Mouse (Mus musculus) testis, adult 2 months (tissue): ENCODE data around the gene Jtb.

Experiments
- CTCF ChIP-seq: fragments of 200-500 bp; IDR thresholded peaks from 2 replicates; pipeline ENCODE4 v1.5.1; 2012; ENCODE audit warnings: low read depth, mild to moderate bottlenecking, inconsistent platforms, low read length, moderate library complexity; ENCODE audit not compliant: control insufficient read depth, insufficient read depth, insufficient replicate concordance
- POLR2A ChIP-seq: fragments of 200-500 bp; IDR thresholded peaks from 2 replicates; pipeline ENCODE4 v1.6.1; 2012; ENCODE audit warnings: low read depth, mild to moderate bottlenecking, inconsistent platforms, low read length, moderate library complexity; ENCODE audit not compliant: control insufficient read depth

DNA sequence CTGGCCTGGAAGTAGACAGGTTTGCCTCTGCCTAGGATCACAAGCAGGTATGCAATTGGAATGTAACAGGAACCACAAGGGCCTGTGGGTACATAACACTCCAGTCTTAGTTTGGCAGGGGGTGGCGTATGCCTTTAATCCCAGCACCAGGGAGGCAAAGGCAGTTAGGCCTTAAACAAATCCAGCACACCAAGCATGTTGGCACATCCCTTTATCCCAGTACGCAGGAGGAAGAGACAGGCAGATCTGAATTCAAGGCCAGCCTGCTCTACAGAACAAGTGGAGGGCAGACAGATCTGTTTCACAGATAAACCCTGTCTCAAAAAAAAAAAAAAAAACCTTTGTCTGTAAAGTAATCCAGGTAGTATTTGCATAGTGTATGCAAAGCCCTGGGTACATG is 22.7 kb upstream of the Jtb start:
- TF ChIP-seq CTCF (no peak), POLR2A (no peak)
